8 mouse cellular contexts compared by ENCODE assay signal in the genomic region with DNA sequence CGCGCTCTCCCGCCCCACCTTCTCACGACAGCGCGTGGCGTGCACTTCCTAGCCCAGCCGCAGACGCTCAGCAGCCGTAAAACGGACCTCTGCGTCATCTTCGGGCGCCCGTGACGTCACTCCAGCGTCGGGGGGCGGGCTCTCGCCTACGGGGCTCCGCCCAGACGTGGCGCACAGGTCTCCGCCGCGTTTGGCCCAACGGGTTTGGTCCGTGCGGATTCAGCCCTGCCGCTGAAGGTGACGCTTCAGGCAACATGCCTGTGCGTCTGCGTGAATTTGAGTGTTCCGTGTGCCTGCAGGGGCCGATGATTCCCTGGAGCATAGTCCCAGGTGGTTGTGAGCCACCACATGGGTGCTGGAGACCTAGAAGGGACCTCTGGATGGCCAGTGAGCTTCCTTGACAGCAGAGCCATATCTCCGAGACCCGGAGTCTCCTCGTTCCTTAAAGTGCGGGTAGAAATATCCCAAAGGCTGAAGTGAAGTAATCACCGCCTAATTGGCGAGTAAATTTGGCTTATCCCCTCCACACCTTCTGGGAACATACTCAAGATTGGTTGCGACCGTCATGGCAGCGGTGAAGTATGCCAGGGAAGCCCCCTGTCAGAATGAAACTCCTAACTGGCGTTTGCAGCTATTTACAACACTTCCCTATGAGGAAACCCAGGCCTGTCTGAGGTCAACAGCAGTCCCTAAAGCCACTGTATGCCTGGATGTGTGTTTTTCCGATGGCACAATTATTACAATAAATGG. TPM values are rescaled to one million over a fixed set of nuclear protein-coding genes. Genes with fewer than 3 reads are reported as not detected.
DNase-seq lines count a peak whose midpoint lies in the region; ATAC-seq and TF ChIP-seq lines count a peak whose summit lies in the region.

A gene (minus strand): TSS at position 110 of the 750 bp plus-strand sequence.

- H3K4me2 ChIP-seq in CH12.LX (ENCODE audit: insufficient read depth, low read depth, poor library complexity, severe bottlenecking) = peak within 1 kb of the TSS; percentile 85
- peak within 1 kb of the TSS; percentile 74 for H3K4me2 ChIP-seq in forebrain, embryonic 11.5 days (ENCODE audit: low read depth, low read length, severe bottlenecking)
- peak within 1 kb of the TSS; percentile 89 for H3K4me2 ChIP-seq in heart, embryonic 16.5 days (ENCODE audit: low read depth, low read length)
- H3K4me2 ChIP-seq in liver, embryonic 15.5 days = peak within 1 kb of the TSS; percentile 82
- peak within 1 kb of the TSS; percentile 73 for H3K4me2 ChIP-seq in neural tube, embryonic 12.5 days (replicated peaks)

- H3K4me1 ChIP-seq in CH12.LX (ENCODE audit: control insufficient read depth in 1 of 2, insufficient read depth in 2 of 2) = peaks cover 0 to 11% of the 10 kb centered on the region in 2 experiments; a peak in 1 of 4 replicates
- no peaks in the 10 kb centered on the region for H3K4me1 ChIP-seq in forebrain, embryonic 11.5 days (replicated peaks; ENCODE audit: control insufficient read depth, insufficient read depth, low read length)
- H3K4me1 ChIP-seq in heart, embryonic 16.5 days (ENCODE audit: control insufficient read depth, insufficient read depth, low read length) = peaks cover 8% of the 10 kb centered on the region
- H3K4me1 ChIP-seq in liver, embryonic 15.5 days (replicated peaks) = peaks cover 27% of the 10 kb centered on the region
- peaks cover 5% of the 10 kb centered on the region; the same call in 1 of the 2 replicates for H3K4me1 ChIP-seq in neural tube, embryonic 12.5 days

- H3K27me3 ChIP-seq in CH12.LX (replicated peaks) = no peaks in the 10 kb centered on the region
- H3K27me3 ChIP-seq in forebrain, embryonic 11.5 days (ENCODE audit: control insufficient read depth, insufficient read depth, low read length) = no peaks in the 10 kb centered on the region
- H3K27me3 ChIP-seq in heart, embryonic 16.5 days (ENCODE audit: control insufficient read depth, insufficient read depth, low read length) = no peaks in the 10 kb centered on the region
- no peaks in the 10 kb centered on the region for H3K27me3 ChIP-seq in liver, embryonic 15.5 days
- no peaks in the 10 kb centered on the region for H3K27me3 ChIP-seq in neural tube, embryonic 12.5 days (replicated peaks)

- WGBS in forebrain, embryonic 11.5 days = 1% methylated on average over 47 of the region's 47 CpGs
- under 1% methylated on average over 47 of the region's 47 CpGs for WGBS in heart, embryonic 16.5 days
- WGBS in liver, embryonic 15.5 days (ENCODE audit: insufficient replicate concordance) = under 1% methylated on average over 47 of the region's 47 CpGs
- WGBS in neural tube, embryonic 12.5 days = under 1% methylated on average over 47 of the region's 47 CpGs

- TF ChIP-seq POLR2A in CH12.LX (IDR thresholded peaks at IDR 0.05; ENCODE audit: low read depth, low read length) = peak; percentile 99

- no peak for TF ChIP-seq RAD21 in CH12.LX (IDR thresholded peaks at IDR 0.05; ENCODE audit: low read depth, low read length)

- H3K9ac ChIP-seq in CH12.LX (ENCODE audit: insufficient read depth, low read depth) = peak within 1 kb of the TSS; percentile 67
- peak within 1 kb of the TSS; percentile 82 for H3K9ac ChIP-seq in forebrain, embryonic 11.5 days (ENCODE audit: low read length)
- H3K9ac ChIP-seq in heart, embryonic 16.5 days (ENCODE audit: low read length) = peak within 1 kb of the TSS; percentile 87
- peak within 1 kb of the TSS; percentile 72 for H3K9ac ChIP-seq in liver, embryonic 15.5 days
- H3K9ac ChIP-seq in neural tube, embryonic 12.5 days = peak within 1 kb of the TSS; percentile 63

- TF ChIP-seq CTCF in CH12.LX (conservative IDR thresholded peaks at IDR 0.05 in 1 of 2, IDR thresholded peaks at IDR 0.05 in 1 of 2; ENCODE audit: low read depth in 2 of 2, low read length in 2 of 2) = no peak

- H3K4me3 ChIP-seq in CH12.LX (replicated peaks in 1 of 3; ENCODE audit: low read depth in 2 of 3, low read length in 2 of 3, poor library complexity in 1 of 3) = peak within 1 kb of the TSS; percentile 64 to 95 (median 73)
- peak within 1 kb of the TSS; percentile 65 for H3K4me3 ChIP-seq in forebrain, embryonic 11.5 days (ENCODE audit: low read depth, low read length)
- peak within 1 kb of the TSS; percentile 88 for H3K4me3 ChIP-seq in heart, embryonic 16.5 days (ENCODE audit: low read length)
- H3K4me3 ChIP-seq in liver, embryonic 15.5 days (replicated peaks) = peak within 1 kb of the TSS; percentile 76
- peak within 1 kb of the TSS; percentile 53 for H3K4me3 ChIP-seq in neural tube, embryonic 12.5 days

- H3K9me3 ChIP-seq in CH12.LX (replicated peaks; ENCODE audit: low read length) = no peaks in the 10 kb centered on the region
- H3K9me3 ChIP-seq in forebrain, embryonic 11.5 days (ENCODE audit: control insufficient read depth, low read length) = no peaks in the 10 kb centered on the region
- H3K9me3 ChIP-seq in heart, embryonic 16.5 days (replicated peaks; ENCODE audit: control insufficient read depth, low read length) = no peaks in the 10 kb centered on the region
- H3K9me3 ChIP-seq in liver, embryonic 15.5 days (replicated peaks) = no peaks in the 10 kb centered on the region
- no peaks in the 10 kb centered on the region for H3K9me3 ChIP-seq in neural tube, embryonic 12.5 days

- peak within 1 kb of the TSS; percentile 59 for H3K27ac ChIP-seq in CH12.LX (ENCODE audit: insufficient read depth, low read depth)
- peak within 1 kb of the TSS; percentile 48; the same call in 1 of the 2 replicates for H3K27ac ChIP-seq in forebrain, embryonic 11.5 days (ENCODE audit: low read depth, low read length)
- H3K27ac ChIP-seq in heart, embryonic 16.5 days (ENCODE audit: low read length) = peak within 1 kb of the TSS; percentile 90
- peak within 1 kb of the TSS; percentile 85 for H3K27ac ChIP-seq in liver, embryonic 15.5 days (replicated peaks)
- peak within 1 kb of the TSS; percentile 69 for H3K27ac ChIP-seq in neural tube, embryonic 12.5 days

- H3K79me2 ChIP-seq in CH12.LX (replicated peaks; ENCODE audit: control insufficient read depth, extremely low read depth, insufficient read depth, poor library complexity, severe bottlenecking) = no peaks in the 10 kb centered on the region

- H3K36me3 ChIP-seq in CH12.LX (replicated peaks in 1 of 2; ENCODE audit: control insufficient read depth in 1 of 2, insufficient read depth in 1 of 2, low read length in 1 of 2) = peaks cover 15 to 31% of the 10 kb centered on the region in 2 experiments
- H3K36me3 ChIP-seq in forebrain, embryonic 11.5 days (ENCODE audit: control insufficient read depth, insufficient read depth, low read length) = no peaks in the 10 kb centered on the region
- 0 out of 2 replicates have a peak, but pooled peaks cover 2% of the 10 kb centered on the region for H3K36me3 ChIP-seq in heart, embryonic 16.5 days (ENCODE audit: control insufficient read depth, insufficient read depth)
- peaks cover 4% of the 10 kb centered on the region; the same call in 1 of the 2 replicates for H3K36me3 ChIP-seq in liver, embryonic 15.5 days (replicated peaks)
- no peaks in the 10 kb centered on the region for H3K36me3 ChIP-seq in neural tube, embryonic 12.5 days

- peak; percentile 97 for ATAC-seq in forebrain, embryonic 11.5 days (replicated peaks; ENCODE audit: low FRiP score)
- ATAC-seq in heart, embryonic 16.5 days (replicated peaks; ENCODE audit: extremely low read depth, insufficient read depth, low FRiP score) = peak; percentile 97
- peak; percentile 97 for ATAC-seq in liver, embryonic 15.5 days (ENCODE audit: insufficient read depth)
- ATAC-seq in neural tube, embryonic 12.5 days (ENCODE audit: low FRiP score, low read depth) = peak; percentile 97

- dilution Hi-C loops in CH12.LX (cut with MboI; ENCODE audit: extremely low pct_ligation_motif_present, extremely low pct_unique_long_range_greater_than_20kb, low sequenced_read_pairs) = no loop called here

- TF ChIP-seq EP300 in CH12.LX (IDR thresholded peaks at IDR 0.05; ENCODE audit: low read length) = no peak

- in situ Hi-C loops in CH12.LX (cut with MboI; ENCODE audit: low pct_ligation_motif_present, low pct_unique_long_range_greater_than_20kb, low sequenced_read_pairs) = no loop called here

- DNase-seq in CH12.LX (ENCODE audit: extremely low read depth) = peak; percentile 91
- DNase-seq in c-Kit-positive CD71-positive TER-119-negative erythroid progenitor cells, embryonic 14.5 days (ENCODE audit: low read depth) = peak; percentile 90
- peak; percentile 100 for DNase-seq in forebrain, embryonic 11.5 days (ENCODE audit: low spot score)
- peak; percentile 95 to 97 for DNase-seq in kidney, postnatal 36 days
- peak; percentile 92 for DNase-seq in telencephalon, adult 2 months (ENCODE audit: low read depth, low spot score)

TF ChIP-seq in CH12.LX, 34 proteins besides CTCF, POLR2A, EP300 and RAD21 (continues in another document):
- TF ChIP-seq HCFC1 (IDR thresholded peaks at IDR 0.05; ENCODE audit: low read depth, low read length) = peak; percentile 92
- no peak for TF ChIP-seq PAX5 (IDR thresholded peaks at IDR 0.05; ENCODE audit: low read length)
- TF ChIP-seq JUN (IDR thresholded peaks at IDR 0.05; ENCODE audit: insufficient read depth, low read depth, low read length) = no peak
- TF ChIP-seq TBP (conservative IDR thresholded peaks at IDR 0.05; ENCODE audit: low read depth, low read length) = 0 out of 2 replicates have a peak, but pooled peaks have one; percentile 15
- peak; percentile 43; the same call in 1 of the 2 replicates for TF ChIP-seq SIN3A (IDR thresholded peaks at IDR 0.05; ENCODE audit: low read length)
- peak; percentile 3; the same call in 1 of the 2 replicates for TF ChIP-seq MAZ (IDR thresholded peaks at IDR 0.05; ENCODE audit: low read depth, low read length)
- no peak for TF ChIP-seq JUND (conservative IDR thresholded peaks at IDR 0.05; ENCODE audit: low read depth, low read length)
- TF ChIP-seq E2F4 (IDR thresholded peaks at IDR 0.05; ENCODE audit: insufficient replicate concordance, low read depth, low read length) = no peak
- TF ChIP-seq ETS1 (conservative IDR thresholded peaks at IDR 0.05; ENCODE audit: low read depth, low read length) = 0 out of 2 replicates have a peak, but pooled peaks have one; percentile 29
- TF ChIP-seq MYC (IDR thresholded peaks at IDR 0.05; ENCODE audit: low read depth, low read length) = no peak; the same call in 1 of the 2 replicates
- TF ChIP-seq USF1 (IDR thresholded peaks at IDR 0.05; ENCODE audit: low read depth, low read length) = no peak
- TF ChIP-seq IRF4 (IDR thresholded peaks at IDR 0.05; ENCODE audit: low read depth, low read length) = peak; percentile 59; the same call in 1 of the 2 replicates

RNA-seq across cellular contexts. Expression of the gene that starts here (rescaled TPM):
- total RNA-seq in CH12.LX (2012; rRNA removed) = 18.4 and 20.9 TPM in 2 replicates
- total RNA-seq in CH12.LX (2014; rRNA removed) = 21.4 and 24.2 TPM in 2 replicates
- polyA plus RNA-seq in CH12.LX (2012; ENCODE audit: insufficient read length, low read depth) = 20.5 and 21.0 TPM in 2 replicates
- polyA plus RNA-seq in forebrain, embryonic 11.5 days (2014; fragmentation: Nextera tagmentation; extraction: Ambion mirVana) = 23.6 and 27.5 TPM in 2 replicates
- polyA plus RNA-seq in heart, embryonic 16.5 days (2015; fragmentation: Nextera tagmentation; extraction: Ambion mirVana) = 17.9 and 22.3 TPM in 2 replicates
- polyA plus RNA-seq in liver, embryonic 15.5 days (2015; fragmentation: Nextera tagmentation; extraction: Ambion mirVana) = 5.0 and 5.3 TPM in 2 replicates
- 18.5 and 18.6 TPM in 2 replicates for polyA plus RNA-seq in neural tube, embryonic 12.5 days (2016; fragmentation: Nextera tagmentation; extraction: Ambion mirVana)

Comparison
In these comparisons a context has a peak if more than half of its experiments do, and no peak if none do; other contexts are left out.
1. Peak in every context shown above with its lines: DNase-seq, ATAC-seq, H3K4me3 ChIP-seq and H3K27ac ChIP-seq.